Mouse (Mus musculus) CD4-positive helper T cell, adult 2 months (primary cell): Measurements from ENCODE around the gene Msh6.
"Not testable (repeated sequence)": the region's sequence is repeated elsewhere in the genome, so short reads cannot be mapped to it uniquely, and the experiment has no call there.

ENCODE experiments used
- DNase-seq: peaks from one replicate; pipeline ENCODE4 v3.0.0-alpha.2; 2012; ENCODE audit warnings: low read depth, missing footprints, low spot score

Gene Msh6

GRCm38 (mm10) chr17:87979696-87980095 lies 4.8 kb downstream of the Msh6 start:
- DNase-seq: not testable (repeated sequence)

- DNase-seq: peak; percentile 35
These were observed 7.2 kb downstream of the Msh6 start for GRCm38 (mm10) chr17:87982112-87982511.

GRCm38 (mm10) chr17:87983313-87983712 lies 8.5 kb downstream of the Msh6 start:
- DNase-seq: no peak

- DNase-seq: no peak
These were observed 9.8 kb downstream of the Msh6 start for GRCm38 (mm10) chr17:87984440-87985214.

- no peak for DNase-seq
These were observed 11.1 kb downstream of the Msh6 start for GRCm38 (mm10) chr17:87985916-87986315.

GRCm38 (mm10) chr17:87987507-87987906 lies 12.6 kb downstream of the Msh6 start:
- DNase-seq: no peak

GRCm38 (mm10) chr17:87992154-87992553 lies 17.3 kb downstream of the Msh6 start:
- DNase-seq: no peak

- no peak for DNase-seq
These were observed 18.5 kb downstream of the Msh6 start for GRCm38 (mm10) chr17:87993338-87993737.

GRCm38 (mm10) chr17:87997808-87998207 lies 22.9 kb downstream of the Msh6 start:
- DNase-seq: no peak

GRCm38 (mm10) chr17:88004892-88005291 lies 30.0 kb downstream of the Msh6 start:
- DNase-seq: no peak

- DNase-seq: no peak
These were observed 32.1 kb downstream of the Msh6 start for GRCm38 (mm10) chr17:88006956-88007355.

GRCm38 (mm10) chr17:88014456-88014855 lies 39.6 kb downstream of the Msh6 start:
- DNase-seq: no peak

GRCm38 (mm10) chr17:88016027-88016426 lies 41.2 kb downstream of the Msh6 start:
- not testable (repeated sequence) for DNase-seq

GRCm38 (mm10) chr17:88023924-88024323 lies 49.1 kb downstream of the Msh6 start:
- DNase-seq: no peak

GRCm38 (mm10) chr17:88025227-88025626 lies 50.4 kb downstream of the Msh6 start:
- DNase-seq: peak; percentile 75

- DNase-seq: no peak
These were observed 54.5 kb downstream of the Msh6 start for GRCm38 (mm10) chr17:88029194-88029970.

GRCm38 (mm10) chr17:88031755-88032154 lies 56.9 kb downstream of the Msh6 start:
- DNase-seq: no peak

- no peak for DNase-seq
These were observed 59.6 kb downstream of the Msh6 start for GRCm38 (mm10) chr17:88034418-88034817.
